Mouse (Mus musculus) heart, postnatal 14 days (tissue): ENCODE measurements around the gene Dock10. TPM values are rescaled to one million over a fixed set of nuclear protein-coding genes. Genes with fewer than 3 reads are reported as not detected.

Source experiments
- DNase-seq, 2 experiments: peaks; one replicate each; pipeline ENCODE4 v3.0.0; 2021 to 2022
- intact Hi-C: fragments of 180-260 bp; cut with DNase I; formaldehyde crosslinking; loops from one replicate; pipeline ENCODE4 v1.15.1; 2025
- total RNA-seq, 2 experiments: library from RNA; stranded (reverse); gene quantifications; 2 replicates each; pipeline ENCODE4 v1.2.3; 2021

The Dock10 gene
- total RNA-seq, 2 experiments from 2014 or later: 8.0 to 8.4 TPM

DNA sequence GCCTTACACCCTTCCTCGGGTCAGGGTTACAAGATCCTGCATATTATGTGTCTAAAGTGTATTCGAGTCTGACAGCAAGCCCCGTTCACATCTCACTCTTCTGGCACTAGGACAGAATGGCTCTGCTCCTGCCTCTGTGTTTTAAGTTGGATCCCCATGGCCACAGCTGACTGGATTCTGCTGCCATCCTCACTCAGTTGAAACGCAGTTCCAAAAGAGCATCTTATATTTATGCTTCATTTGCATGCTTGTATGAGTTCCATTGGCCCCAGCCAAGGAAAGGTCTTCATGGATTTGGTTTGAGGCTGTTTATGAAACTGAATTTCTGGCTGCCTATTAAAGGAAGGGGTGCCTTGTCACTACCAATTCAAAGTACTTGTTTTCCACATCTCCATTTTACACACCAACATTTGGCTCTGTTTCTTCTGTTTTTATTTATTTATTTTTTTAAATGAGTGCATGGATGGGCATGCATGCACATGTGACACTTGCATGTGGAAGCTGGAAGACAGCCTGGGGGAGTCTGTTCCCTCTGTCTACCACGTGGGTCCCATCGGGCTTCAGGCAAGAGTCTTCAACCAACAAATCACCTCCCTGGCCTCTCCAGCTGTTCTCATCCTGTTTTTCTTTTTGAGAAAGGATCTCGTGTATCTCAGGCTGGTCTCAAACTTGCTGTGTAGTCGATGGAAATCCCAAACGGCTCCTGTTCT is 255.7 kb downstream of the Dock10 start:
- intact Hi-C loops: no loop called here

DNA sequence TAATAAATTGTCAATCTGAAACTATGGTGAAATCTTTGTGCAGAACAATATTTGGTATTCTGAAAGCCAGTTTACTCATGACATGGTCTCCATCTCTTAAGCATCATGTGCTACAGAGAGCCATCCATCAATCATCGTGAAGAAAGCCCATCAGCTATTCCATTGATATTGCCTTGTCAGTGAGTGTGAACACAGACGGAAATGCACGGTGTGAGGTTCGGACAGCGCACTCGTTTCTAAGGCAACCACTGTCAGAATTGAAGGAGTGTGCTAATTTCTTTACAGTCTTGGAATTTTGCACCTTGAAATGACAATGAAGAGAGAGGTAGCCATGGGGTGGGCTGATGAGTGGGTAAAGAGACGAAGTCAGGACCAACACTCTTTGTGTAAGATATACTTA is 259.1 kb downstream of the Dock10 start:
- intact Hi-C loops: no loop called here
- no peak for DNase-seq

More for the DNA sequence above, 255.7 kb downstream of the Dock10 start:
- no peak for DNase-seq

DNA sequence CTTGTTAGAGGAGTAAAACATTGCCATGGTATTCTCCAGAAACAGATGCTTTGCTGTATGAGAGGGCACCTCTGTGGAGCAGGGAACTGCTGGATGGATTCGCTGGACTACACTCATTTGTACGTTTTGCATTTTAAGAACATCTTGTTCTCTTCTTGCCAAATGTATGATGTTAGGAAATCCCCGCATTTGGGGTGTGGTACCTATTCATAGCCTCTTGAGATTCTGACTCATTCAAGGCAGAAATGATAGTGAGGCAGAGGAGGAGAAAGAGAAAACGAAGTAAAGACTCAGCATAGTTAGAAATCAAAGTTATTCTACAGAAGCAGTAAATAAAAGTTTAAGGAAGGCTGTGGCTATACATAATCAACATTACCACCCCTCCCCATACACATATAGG is 262.0 kb downstream of the Dock10 start:
- DNase-seq: no peak
- intact Hi-C loops: no loop called here

GRCm38 (mm10) chr1:80483419-80483818 is 274.9 kb downstream of the Dock10 start:
- DNase-seq: no peak
- intact Hi-C loops: no loop called here

DNA sequence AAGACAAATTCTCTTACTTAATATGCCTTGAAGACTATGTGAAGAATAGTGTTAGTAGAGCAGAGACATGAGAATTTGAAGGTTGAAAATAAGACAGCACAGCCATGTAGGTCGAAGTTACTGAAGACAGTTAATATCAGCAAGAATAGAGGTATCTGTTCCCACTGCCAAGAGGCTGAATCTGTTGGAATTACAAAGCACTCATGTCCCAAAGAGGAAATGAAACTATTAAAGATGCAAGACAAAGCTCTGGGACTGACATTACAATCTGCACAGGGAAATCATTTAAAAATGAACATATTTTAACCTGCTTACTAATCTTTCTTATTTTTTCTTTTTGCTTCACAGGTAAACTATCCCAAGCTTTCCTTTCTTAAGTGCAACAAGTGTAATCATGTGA is 283.4 kb downstream of the Dock10 start:
- DNase-seq: no peak
- intact Hi-C loops: no loop called here

DNA sequence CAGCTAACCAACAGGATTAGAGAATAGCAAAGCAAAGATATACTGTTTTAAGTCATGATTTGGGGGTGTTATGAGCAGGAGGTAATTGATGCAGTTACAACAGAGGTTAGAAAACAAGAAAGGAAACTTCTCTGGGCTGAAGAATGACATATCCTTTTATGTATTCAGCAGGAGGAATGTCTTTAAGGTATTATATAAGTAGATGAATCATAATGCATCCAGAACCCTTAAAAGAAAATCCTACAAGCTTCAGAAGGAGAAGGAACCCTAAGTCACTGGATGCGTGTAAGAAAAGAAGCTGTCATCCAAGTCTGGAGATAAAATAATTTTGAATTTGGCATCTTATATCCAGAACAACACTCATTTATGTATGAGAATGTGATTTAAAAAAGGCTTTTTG is 285.9 kb downstream of the Dock10 start:
- no peak for DNase-seq
- intact Hi-C loops: no loop called here

DNA sequence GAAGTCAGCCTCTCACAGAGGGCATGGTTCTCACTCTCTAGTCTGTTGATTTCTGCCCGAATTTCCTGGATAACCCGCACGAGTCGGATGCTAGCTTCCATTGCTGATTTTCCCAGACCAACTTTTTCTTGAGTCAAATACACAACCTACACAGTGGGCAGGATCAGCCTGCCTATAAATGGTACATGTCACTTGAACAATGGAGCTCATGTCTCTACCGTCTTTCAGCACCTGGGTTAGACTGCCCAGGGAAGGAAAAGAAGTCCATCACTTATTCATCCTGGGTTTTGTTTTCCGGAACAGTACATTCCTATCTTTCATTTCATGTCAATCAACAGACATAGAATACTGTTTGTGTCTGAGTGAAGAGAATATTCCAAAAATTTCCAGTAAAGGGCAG is 297.0 kb downstream of the Dock10 start, which contains the start of gene Gm45261:
Gene Gm45261, minus strand, starts transcription at position 101 of the 400 bp plus-strand sequence.
- intact Hi-C loops: no loop called here
- DNase-seq: no peak

DNA sequence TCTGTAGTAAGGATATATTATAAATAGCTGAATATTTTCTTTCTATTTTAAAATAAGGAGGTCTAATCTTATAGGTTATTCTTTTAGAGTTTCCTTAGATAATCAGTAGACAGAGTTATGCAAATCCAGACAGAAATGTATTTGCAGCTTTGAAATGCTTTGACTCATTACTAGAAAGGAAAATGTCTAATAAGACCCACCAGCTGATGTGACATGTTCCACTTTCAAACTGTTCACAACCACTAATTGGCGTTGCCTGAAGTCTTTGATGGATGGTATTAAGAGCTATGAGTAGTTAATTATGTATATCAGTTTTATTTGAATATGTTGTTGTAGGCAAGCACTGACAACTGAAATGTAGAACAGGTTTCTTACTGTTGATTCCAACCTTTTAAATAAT is 298.4 kb downstream of the Dock10 start:
- intact Hi-C loops: no loop called here
- no peak for DNase-seq

- intact Hi-C loops: no loop called here
- DNase-seq: no peak
These were observed 298.9 kb downstream of the Dock10 start for GRCm38 (mm10) chr1:80459477-80459876.

- DNase-seq: no peak
- intact Hi-C loops: no loop called here
These were observed 304.4 kb downstream of the Dock10 start for GRCm38 (mm10) chr1:80453971-80454370.

DNA sequence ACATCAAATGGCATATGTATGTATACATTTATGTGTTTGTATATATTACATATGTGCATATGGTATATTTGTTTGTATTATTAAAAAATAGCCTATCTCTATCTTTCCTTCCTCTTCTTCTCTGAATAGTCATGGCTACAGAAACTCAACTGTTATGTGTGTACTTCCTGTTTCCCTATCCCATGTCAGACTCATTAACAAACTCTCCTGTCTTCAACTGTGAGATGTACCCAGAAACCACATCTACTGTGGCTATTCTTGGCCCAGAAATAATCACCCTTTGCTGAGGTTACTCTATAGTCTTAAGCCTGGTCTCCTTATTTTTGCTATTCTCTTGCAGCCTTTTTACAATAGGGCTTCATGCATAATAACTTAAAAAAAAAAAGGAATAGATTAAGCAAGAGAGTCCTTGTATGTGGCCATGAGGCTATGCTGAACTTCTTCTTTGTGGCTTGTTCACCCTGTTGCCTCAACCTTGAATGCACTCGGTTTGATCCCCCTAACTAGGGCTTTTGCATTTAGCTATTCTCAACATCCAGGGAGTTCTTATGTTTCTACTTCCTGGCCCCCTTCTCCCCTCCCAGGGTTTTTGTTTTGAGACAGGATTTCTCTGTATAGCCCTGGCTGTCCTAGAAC is 306.3 kb downstream of the Dock10 start:
- intact Hi-C loops: no loop called here
- DNase-seq: no peak
